Mouse (Mus musculus) naive thymus-derived CD4-positive, alpha-beta T cell, adult 2 months (primary cell): ENCODE measurements around the gene Slc38a5.

ENCODE experiments used
- DNase-seq: peaks from one replicate; pipeline ENCODE4 v3.0.0-alpha.2; 2011; ENCODE audit warnings: low read depth

The Slc38a5 gene

GRCm38 (mm10) chrX:8314905-8315304 lies 44.0 kb downstream of the Slc38a5 start:
- peak; percentile 66 for DNase-seq

- DNase-seq, result no peak
These were observed 56.2 kb downstream of the Slc38a5 start, which contains the start of gene Ssxb10 for GRCm38 (mm10) chrX:8327124-8327523. TSS of gene Ssxb10 (plus strand) at chrX:8327424.
